Mouse (Mus musculus) left cerebral cortex, postnatal 10 days (tissue): ENCODE data around the gene Lrrc52. TPM values are rescaled to one million over a fixed set of nuclear protein-coding genes. Genes with fewer than 3 reads are reported as not detected.

ENCODE experiments used
- DNase-seq, 2 experiments: peaks; one replicate each; pipeline ENCODE4 v3.0.0; 2021 to 2022; ENCODE audit warnings: low spot score in 2 of 2, mixed read lengths in 1 of 2; ENCODE audit errors: extremely low spot score in 1 of 2
- intact Hi-C: fragments of 180-260 bp; cut with DNase I; formaldehyde crosslinking; loops from one replicate; pipeline ENCODE4 v1.15.1; 2025
- total RNA-seq, 2 experiments: library from RNA; stranded (reverse); gene quantifications; 2 replicates each; pipeline ENCODE4 v1.2.3; 2021

Lrrc52 gene
- total RNA-seq = not detected

GRCm38 (mm10) chr1:167466765-167467426 is at the start of gene Lrrc52:
Gene Lrrc52, minus strand, starts transcription at chr1:167466780.
- peak; percentile 20 to 68 for DNase-seq
- intact Hi-C loops = no loop called here

DNA sequence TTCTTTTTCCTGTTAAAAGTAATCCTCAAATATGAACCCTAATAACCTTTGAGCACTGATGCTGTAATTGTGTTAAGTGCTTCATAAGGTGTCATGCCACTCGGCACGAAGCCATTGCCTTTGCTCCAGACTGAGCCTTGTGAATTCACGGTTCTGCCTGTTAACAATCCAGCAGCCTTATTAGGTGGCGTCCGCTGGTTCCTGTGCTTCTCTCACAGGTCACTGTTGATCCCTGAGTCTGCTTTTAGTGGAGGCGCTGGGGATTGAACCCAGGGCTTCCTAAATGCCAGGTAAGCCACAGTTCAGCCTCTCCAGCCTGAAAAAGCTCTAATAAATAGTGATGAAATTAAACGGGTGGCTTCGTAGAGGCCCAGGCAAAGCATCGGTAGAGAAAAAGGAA is 45.0 kb upstream of the Lrrc52 start:
- DNase-seq = no peak
- intact Hi-C loops = no loop called here

- intact Hi-C loops = no loop called here
- no peak for DNase-seq
Observed at GRCm38 (mm10) chr1:167506048-167506447, 39.5 kb upstream of the Lrrc52 start.

- DNase-seq = no peak
- intact Hi-C loops = no loop called here
Observed at GRCm38 (mm10) chr1:167505427-167505826, 38.8 kb upstream of the Lrrc52 start.

- DNase-seq = no peak
- intact Hi-C loops = no loop called here
Observed at GRCm38 (mm10) chr1:167499097-167499850, 32.7 kb upstream of the Lrrc52 start.

DNA sequence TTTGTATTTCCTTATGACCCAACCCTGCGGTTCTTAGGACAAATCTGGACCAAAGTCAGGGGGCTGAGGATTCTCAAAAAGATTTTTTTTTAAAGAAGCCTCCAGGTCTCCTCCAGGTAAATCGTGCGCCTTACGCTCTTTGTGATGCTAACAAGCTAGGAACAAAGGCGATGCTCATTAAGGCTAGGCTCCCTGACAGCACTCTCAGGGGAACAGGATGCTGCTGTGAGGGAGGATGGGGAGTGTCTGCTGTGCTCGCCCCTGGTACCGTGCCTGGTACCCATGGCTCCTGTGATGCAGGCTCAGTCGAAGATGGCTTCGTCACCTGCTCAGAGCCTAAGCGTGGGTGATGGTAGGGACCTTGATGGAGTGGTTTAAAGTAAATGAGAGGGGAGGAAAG is 31.4 kb upstream of the Lrrc52 start:
- intact Hi-C loops = no loop called here

DNA sequence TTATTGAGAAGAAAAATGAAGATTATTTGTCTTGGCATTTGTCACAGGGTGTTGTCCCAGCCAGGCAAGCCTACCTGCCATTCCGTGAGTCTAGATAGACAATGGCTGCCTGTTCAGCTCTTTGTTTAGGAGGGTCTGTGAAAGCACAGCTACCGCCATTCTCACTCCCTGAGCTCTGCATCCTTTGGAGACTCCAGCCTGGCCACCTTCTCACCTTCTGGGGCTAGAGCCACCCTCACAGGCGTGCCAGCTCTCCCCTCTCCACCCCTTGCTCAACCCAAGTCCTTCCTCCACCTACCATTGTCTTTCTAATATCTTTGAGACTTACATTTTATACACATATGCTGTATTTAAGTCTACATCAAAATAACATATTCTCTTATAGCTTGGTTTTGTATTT is 31.0 kb upstream of the Lrrc52 start:
- intact Hi-C loops = no loop called here

More for the DNA sequence above, 31.4 kb upstream of the Lrrc52 start:
- no peak for DNase-seq

DNA sequence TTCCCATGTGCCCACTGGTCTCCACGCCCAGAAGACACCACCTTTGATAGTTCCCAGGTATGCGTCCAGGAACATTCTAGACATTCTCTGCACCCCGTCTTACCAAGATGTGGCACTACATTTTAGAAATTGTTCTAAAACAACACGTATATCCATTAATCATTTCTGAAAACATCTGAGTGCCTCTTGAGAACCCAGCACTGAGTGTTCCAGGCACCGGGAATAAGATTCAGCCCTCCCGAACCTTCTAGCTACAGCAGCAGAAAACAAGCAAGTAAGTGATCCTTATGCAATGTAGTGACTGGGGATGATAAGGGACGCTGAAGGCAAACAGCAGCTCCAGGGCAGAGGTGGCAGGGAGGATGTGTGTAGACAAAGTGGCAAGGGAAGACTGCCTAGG is 24.9 kb upstream of the Lrrc52 start:
- intact Hi-C loops = no loop called here
- no peak for DNase-seq

More for the DNA sequence above, 31.0 kb upstream of the Lrrc52 start:
- no peak for DNase-seq

DNA sequence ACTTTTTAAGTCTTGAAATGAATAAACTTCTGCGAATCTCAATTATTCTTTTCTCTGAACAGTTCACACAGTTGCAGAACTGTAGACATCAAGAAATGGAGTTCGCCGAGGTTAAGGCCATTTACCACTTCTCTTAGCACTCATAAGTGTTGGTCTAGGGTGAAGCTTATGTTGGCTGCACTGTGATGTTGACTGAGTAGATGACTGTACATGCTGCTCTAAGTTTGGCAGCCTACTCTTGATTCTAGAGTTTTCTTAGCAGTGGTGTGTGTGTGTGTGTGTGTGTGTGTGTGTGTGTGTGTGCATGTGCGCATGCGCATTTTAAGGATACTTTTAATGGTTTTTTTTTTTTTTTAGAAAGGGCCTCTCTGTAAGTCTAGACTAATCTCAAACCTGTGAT is 21.4 kb upstream of the Lrrc52 start:
- intact Hi-C loops = no loop called here
- DNase-seq = no peak

DNA sequence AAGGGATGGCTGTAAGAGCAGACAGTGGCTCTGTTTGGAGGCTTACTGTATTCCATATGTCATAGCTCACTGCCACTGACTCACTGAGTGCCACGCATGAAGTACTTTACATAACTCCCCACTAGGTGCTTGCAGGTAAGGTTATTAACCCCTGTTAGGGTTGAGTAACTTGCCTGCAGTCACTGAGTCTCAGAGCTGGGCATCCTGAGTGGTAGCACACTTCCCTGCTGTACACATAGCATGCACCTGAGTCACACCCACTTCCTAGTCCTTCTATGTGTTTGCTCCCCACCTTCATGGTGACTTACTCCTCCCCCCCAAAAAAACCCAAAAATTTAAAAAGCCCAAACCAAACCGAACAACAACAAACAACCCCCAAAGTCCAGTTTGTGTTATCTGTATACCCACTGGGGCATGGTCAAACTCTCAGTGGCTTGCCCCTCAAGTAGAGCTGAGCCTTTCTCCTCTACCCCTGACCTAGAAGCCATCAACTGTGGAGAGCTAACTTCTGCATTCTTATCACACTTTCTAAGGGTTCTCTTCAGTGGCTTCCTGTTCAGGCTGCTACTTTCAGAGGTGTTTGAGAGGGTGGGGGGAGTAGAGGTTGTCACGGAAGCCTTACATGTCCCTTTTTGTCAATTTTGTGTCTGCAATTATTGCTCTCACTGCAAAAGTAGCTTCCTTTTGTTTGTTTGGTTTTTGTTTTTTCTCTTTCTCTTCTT is 20.5 kb upstream of the Lrrc52 start:
- intact Hi-C loops = no loop called here

DNA sequence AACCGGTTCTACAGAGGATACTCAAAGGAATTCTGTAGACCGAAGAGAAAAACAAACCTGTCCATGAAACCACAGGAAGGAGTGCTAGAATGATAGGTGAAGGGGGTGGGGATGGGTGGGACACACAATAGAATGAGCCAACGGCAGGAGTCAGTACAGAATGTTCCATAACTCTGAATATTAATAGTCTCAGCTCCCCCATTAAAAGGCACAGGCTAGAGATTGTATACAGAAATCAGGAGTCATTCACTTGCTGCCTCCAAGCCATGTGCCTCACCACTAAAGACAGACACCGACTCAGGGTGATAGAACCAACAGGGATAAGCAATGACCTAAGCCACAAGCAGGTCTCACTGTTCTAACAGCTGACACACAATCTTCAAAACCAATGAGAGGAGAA is 16.3 kb upstream of the Lrrc52 start:
- no peak for DNase-seq
- intact Hi-C loops = no loop called here

More for the DNA sequence above, 20.5 kb upstream of the Lrrc52 start:
- DNase-seq = no peak

GRCm38 (mm10) chr1:167473585-167473984 is 7.0 kb upstream of the Lrrc52 start:
- intact Hi-C loops = no loop called here
- no peak for DNase-seq

DNA sequence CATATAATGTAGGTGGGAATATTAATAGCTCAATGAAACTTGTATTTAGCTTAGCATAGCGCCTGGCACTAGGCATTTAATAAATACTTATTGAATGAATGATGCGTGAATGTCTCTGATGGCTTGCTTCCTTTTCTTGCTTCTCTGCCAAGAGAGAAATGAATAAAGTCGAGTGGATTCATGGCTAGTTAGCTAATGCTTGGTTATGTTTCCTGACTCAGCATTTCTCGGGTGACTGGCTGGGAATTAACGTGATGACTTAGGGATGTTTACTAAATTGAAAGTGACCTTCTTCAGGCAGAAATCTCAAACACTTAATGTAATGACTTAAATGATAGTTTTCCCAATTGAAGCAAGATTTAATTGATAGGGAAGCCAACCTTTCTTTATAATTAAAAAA is 1.3 kb upstream of the Lrrc52 start:
- intact Hi-C loops = no loop called here
- no peak for DNase-seq

DNA sequence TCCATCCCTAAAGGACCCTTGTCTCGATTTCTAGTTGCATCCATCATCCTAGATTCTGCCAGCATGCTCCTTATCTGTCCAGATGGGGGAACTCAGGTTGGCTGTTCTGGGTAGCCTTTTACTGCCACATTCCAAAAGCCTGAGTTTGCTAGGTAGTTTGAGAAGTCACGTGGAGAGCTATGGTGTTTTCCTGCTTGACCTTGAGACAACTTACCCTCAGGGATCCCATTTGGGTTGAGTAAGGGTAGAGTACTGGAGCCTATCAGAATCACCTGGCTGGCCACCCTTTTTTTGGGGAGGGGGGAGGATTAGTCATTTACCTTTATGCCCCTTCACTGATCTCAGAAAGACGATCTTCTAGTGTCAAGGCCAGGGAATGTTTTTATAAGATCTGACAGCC is 9.3 kb downstream of the Lrrc52 start:
- intact Hi-C loops = no loop called here
- DNase-seq = no peak

- intact Hi-C loops = no loop called here
- DNase-seq = no peak
Observed at GRCm38 (mm10) chr1:167453048-167453447, 13.5 kb downstream of the Lrrc52 start.

- no peak for DNase-seq
- intact Hi-C loops = no loop called here
Observed at GRCm38 (mm10) chr1:167452456-167452855, 14.1 kb downstream of the Lrrc52 start.

DNA sequence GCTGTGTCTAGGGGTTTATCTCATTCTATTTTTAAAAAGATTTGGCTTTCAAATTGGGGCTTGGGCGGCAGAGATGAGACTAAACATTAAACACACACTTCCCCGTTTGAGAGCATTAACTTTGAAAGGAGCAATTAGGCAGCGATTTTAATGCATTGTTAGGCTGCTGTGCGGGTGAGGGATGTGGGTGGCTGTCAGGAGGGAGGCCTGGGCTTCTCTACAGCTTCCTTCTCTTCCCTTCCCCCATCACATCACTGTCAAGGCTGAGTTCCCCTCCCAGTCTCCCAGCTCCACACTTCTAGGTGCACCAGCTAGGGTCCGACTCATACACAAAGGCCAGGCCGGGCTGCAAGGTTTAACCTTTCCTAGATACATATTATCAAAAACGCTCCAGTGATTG is 18.0 kb downstream of the Lrrc52 start:
- intact Hi-C loops = no loop called here
- no peak for DNase-seq

DNA sequence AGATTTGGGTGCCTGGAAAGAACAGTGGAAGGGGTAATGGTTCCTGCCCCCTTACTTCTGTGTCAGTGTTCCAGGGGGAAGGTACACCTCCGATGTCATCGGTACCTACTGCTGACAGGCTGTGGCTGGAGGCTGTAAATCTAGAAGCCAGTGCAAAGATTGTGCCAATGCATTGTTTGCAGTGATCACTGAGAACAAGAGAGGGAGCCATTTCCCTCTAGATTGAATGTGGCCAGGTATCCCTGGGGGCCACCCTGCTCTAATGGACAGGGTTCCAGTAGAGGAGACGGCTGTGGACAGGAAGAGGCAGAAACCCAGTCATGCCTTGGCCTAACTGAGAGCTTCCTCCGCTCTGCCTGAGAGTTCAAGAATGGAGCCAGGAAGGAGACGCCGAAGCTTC is 18.5 kb downstream of the Lrrc52 start:
- intact Hi-C loops = no loop called here
- DNase-seq = no peak

DNA sequence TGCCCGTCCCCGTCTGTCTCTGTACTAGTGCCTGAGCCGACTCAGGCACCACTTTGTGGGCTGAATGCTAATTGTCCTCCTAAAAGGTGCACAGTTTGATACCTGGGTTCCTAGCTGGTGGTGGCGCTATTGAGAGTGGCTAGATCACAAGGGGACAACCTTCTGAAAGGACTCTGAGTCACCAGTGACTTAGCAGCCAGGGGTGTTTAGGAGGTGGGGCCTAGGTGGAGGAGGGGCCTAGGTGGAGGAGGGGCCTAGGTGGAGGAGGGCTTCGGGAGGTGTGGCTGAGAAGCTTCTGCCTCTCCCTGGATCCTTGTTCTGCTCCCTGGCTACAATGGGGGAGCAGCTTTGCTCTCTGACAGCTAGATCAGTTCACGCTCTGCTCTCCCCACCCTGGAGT is 20.1 kb downstream of the Lrrc52 start:
- intact Hi-C loops = no loop called here
- DNase-seq = no peak

DNA sequence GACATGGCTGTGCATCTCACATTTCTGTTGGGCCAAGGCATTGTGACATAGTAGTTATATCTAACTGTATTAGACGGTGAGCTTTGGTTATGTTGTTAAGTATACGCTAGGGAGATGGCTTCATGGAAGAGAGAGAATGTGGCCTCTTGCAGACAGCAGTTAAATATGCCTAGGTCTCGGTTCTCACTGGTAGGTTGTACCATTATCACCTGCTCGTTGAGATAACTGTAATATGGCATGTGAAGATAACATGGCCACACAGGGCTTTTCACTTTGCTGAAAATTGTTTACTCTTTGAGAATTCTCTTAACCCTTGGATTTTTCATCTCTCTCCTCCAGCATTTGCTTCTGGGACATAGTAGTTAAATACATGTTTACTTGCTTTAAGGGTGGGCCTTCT is 21.4 kb downstream of the Lrrc52 start:
- intact Hi-C loops = no loop called here
- DNase-seq = no peak
